Mouse (Mus musculus): ENCODE results near the gene Stat4.

- TF ChIP-seq CTCF (IDR thresholded peaks at IDR 0.05; ENCODE audit: extremely low read depth, insufficient read depth, low read length): no peak
- TF ChIP-seq POLR2A (IDR thresholded peaks at IDR 0.05; ENCODE audit: extremely low read depth, insufficient read depth, low read length): no peak
These were observed 52.2 kb downstream of the Stat4 start for GRCm38 (mm10) chr1:52039151-52039550.
